Mouse (Mus musculus) ES-Bruce4 (cell line): Measurements from ENCODE around the gene Dennd4a.

ENCODE experiments used
- CTCF ChIP-seq: IDR thresholded peaks from one replicate; pipeline ENCODE4 v1.8.1; 2011; ENCODE audit warnings: low read depth, low read length
- EP300 ChIP-seq: IDR thresholded peaks from 2 replicates; pipeline ENCODE4 v1.6.1; 2011; ENCODE audit warnings: low read depth, low read length; ENCODE audit not compliant: insufficient read depth

- no peak for TF ChIP-seq EP300
- TF ChIP-seq CTCF, result no peak
Observed at GRCm38 (mm10) chr9:64849548-64849947, 38.4 kb downstream of the Dennd4a start.
